Mouse (Mus musculus) thymus, adult 2 months (tissue): ENCODE measurements around the gene Masp2.

Source experiments
- CTCF ChIP-seq: fragments of 200-500 bp; IDR thresholded peaks from 2 replicates; pipeline ENCODE4 v1.5.1; 2012; ENCODE audit warnings: mild to moderate bottlenecking, control low read depth, low read length, moderate library complexity, borderline replicate concordance; ENCODE audit not compliant: control insufficient read depth, poor library complexity, insufficient read depth; ENCODE audit errors: extremely low read depth
- POLR2A ChIP-seq: fragments of 200-500 bp; IDR thresholded peaks from 2 replicates; pipeline ENCODE4 v1.6.1; 2012; ENCODE audit warnings: mild to moderate bottlenecking, low read length, control low read depth, moderate library complexity; ENCODE audit not compliant: control insufficient read depth, poor library complexity, insufficient read depth; ENCODE audit errors: extremely low read depth

DNA sequence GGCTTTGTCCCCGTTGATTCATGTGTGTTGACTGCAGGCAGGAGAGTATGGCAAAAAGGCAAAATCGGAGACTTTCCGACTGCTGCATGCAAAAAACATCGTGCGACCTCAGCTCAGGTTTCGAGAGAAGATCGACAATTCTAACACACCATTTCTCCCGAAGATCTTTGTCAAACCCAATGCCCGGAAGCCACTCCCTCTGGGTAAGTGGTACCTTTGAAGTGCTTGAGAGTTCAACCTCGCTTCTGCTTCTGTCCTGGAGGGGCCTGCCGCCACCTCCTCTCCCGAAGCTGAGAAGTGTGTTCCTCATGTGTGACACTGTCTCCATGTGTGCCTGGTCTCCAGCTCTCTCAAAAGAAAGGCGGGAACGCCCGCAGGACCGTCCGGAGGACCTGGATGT lies 39.7 kb upstream of the Masp2 start:
- TF ChIP-seq CTCF (no peak), POLR2A (no peak)
